Mouse (Mus musculus) heart, embryonic 13.5 days (tissue): ENCODE measurements around the gene Rbfox3. TPM values are rescaled to one million over a fixed set of nuclear protein-coding genes. Genes with fewer than 3 reads are reported as not detected.

ENCODE experiments used
- ATAC-seq: fragments of 200-750 bp; cut with Nextera tagmentation; 2 replicates; pipeline ENCODE4 v1.8.0; 2017; ENCODE audit warnings: moderate TSS enrichment; ENCODE audit not compliant: insufficient number of reproducible peaks, low FRiP score, low TSS enrichment; ENCODE audit errors: extremely low read depth
- H3K27ac ChIP-seq: fragments of 300-500 bp; sonication (generic); replicated peaks from 2 replicates; pipeline ENCODE4 v1.5.1; 2015; ENCODE audit warnings: moderate library complexity, mild to moderate bottlenecking, inconsistent platforms
- H3K27me3 ChIP-seq: fragments of 300-500 bp; sonication (generic); replicated peaks from 2 replicates; pipeline ENCODE4 v1.6.1; 2015; ENCODE audit warnings: mild to moderate bottlenecking, inconsistent platforms
- H3K36me3 ChIP-seq: fragments of 300-500 bp; sonication (generic); 2 replicates; pipeline ENCODE4 v1.6.1; 2015; ENCODE audit warnings: mild to moderate bottlenecking, inconsistent platforms
- H3K4me1 ChIP-seq: fragments of 300-500 bp; sonication (generic); 2 replicates; pipeline ENCODE4 v1.6.1; 2015; ENCODE audit warnings: inconsistent platforms
- H3K4me2 ChIP-seq: fragments of 300-500 bp; sonication (generic); 2 replicates; pipeline ENCODE4 v1.6.1; 2015; ENCODE audit warnings: inconsistent platforms, mild to moderate bottlenecking, moderate library complexity
- H3K4me3 ChIP-seq: fragments of 300-500 bp; sonication (generic); 2 replicates; pipeline ENCODE4 v1.5.1; 2015; ENCODE audit warnings: moderate library complexity, mild to moderate bottlenecking, inconsistent platforms
- H3K9ac ChIP-seq: fragments of 300-500 bp; sonication (generic); 2 replicates; pipeline ENCODE4 v1.6.1; 2015; ENCODE audit warnings: inconsistent platforms, mild to moderate bottlenecking, moderate library complexity
- H3K9me3 ChIP-seq: fragments of 300-500 bp; sonication (generic); 2 replicates; pipeline ENCODE4 v1.6.1; 2016; ENCODE audit warnings: inconsistent platforms
- WGBS: fragments of 180-500 bp; shearing (Covaris S2); methylation state at CpG from one replicate; pipeline ENCODE4 v1.1.7; 2015; ENCODE audit warnings: mixed read lengths; 5-methylcytosine and 5-hydroxymethylcytosine counted together
- polyA plus RNA-seq: library from polyadenylated mRNA; unstranded; fragments of >200 nt; fragmentation: Nextera tagmentation; extraction: Ambion mirVana; gene quantifications from 2 replicates; pipeline ENCODE4 v1.2.1, GENCODE M21; 2015

Rbfox3 gene
- polyA plus RNA-seq, 1 experiment from 2014 or later, result 0.13 TPM

GRCm38 (mm10) chr11:118563877-118564276 lies 347.5 kb downstream of the Rbfox3 start:
- H3K9me3 ChIP-seq, result no peaks in the 10 kb centered on the region
- 72% methylated on average over 5 of the region's 5 CpGs for WGBS
- no peak overlapping the region for H3K9ac ChIP-seq
- H3K4me1 ChIP-seq, result no peaks in the 10 kb centered on the region
- no peak overlapping the region for H3K4me2 ChIP-seq
- ATAC-seq, result no peak
- H3K36me3 ChIP-seq, result no peaks in the 10 kb centered on the region
- H3K27me3 ChIP-seq, result peaks cover 70% of the 10 kb centered on the region
- H3K27ac ChIP-seq, result no peak overlapping the region
- no peak overlapping the region for H3K4me3 ChIP-seq

- Histone ChIP-seq H3K4me3 (no peak overlapping the region), H3K9ac (no peak overlapping the region), H3K27me3 (peaks cover 64% of the 10 kb centered on the region), H3K4me2 (no peak overlapping the region), H3K27ac (no peak overlapping the region), H3K9me3 (no peaks in the 10 kb centered on the region), H3K4me1 (no peaks in the 10 kb centered on the region), H3K36me3 (no peaks in the 10 kb centered on the region)
- ATAC-seq, result no peak
- 73% methylated on average over 4 of the region's 4 CpGs for WGBS
These were observed 348.6 kb downstream of the Rbfox3 start for GRCm38 (mm10) chr11:118562847-118563246.

GRCm38 (mm10) chr11:118558193-118558592 lies 353.2 kb downstream of the Rbfox3 start:
- Histone ChIP-seq H3K9me3 (no peaks in the 10 kb centered on the region), H3K36me3 (no peaks in the 10 kb centered on the region), H3K9ac (no peak overlapping the region), H3K4me2 (no peak overlapping the region), H3K4me3 (no peak overlapping the region), H3K4me1 (no peaks in the 10 kb centered on the region), H3K27me3 (peaks cover 51% of the 10 kb centered on the region), H3K27ac (no peak overlapping the region)
- ATAC-seq, result no peak
- WGBS, result 60% methylated on average over 8 of the region's 8 CpGs

DNA sequence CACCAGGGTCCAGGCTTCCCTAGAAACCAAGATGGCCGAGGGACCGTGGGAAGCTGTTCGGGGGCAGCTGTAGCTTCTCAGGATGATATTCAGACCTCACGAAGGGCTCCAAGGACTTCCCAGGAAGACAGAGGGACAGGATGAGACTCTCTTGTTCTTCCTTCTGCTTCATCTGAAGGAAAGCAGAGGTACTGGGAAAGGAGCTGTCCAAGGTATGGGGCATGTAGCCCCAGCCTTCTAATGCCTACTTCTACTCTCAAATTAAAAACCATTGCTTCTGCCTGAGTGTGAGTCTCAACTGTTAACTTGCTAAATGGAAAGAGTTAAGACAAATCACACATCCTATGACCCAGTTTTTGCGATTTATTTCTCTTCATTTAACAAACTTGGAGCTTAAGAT lies 355.8 kb downstream of the Rbfox3 start:
- Histone ChIP-seq H3K27ac (no peak overlapping the region), H3K9me3 (no peaks in the 10 kb centered on the region), H3K4me2 (no peak overlapping the region), H3K4me3 (no peak overlapping the region), H3K4me1 (no peaks in the 10 kb centered on the region), H3K36me3 (no peaks in the 10 kb centered on the region), H3K9ac (no peak overlapping the region), H3K27me3 (peaks cover 67% of the 10 kb centered on the region)
- 54% methylated on average over 5 of the region's 5 CpGs for WGBS
- ATAC-seq, result no peak

DNA sequence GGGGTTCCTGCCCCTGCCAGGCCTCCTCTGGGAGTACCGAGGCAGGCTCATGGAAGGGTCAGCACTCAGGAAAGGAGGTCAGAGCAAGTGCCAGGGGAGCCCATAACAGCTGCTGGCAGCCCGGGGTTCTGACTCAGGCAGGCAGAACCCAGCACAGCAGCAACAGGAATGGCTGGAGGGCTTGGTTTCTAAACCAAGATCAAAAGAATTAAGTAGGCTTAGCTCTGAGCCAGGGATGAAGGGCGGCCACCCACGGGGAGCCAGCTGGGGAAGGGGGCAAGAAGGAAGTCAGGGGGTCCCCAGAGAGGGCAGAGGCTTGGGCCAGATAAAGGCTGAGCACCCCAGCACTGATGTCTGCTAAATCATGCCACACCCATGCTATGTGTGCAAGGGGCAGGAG lies 356.9 kb downstream of the Rbfox3 start:
- ATAC-seq, result no peak
- 9% methylated on average over 4 of the region's 4 CpGs for WGBS
- Histone ChIP-seq H3K9me3 (no peaks in the 10 kb centered on the region), H3K27ac (no peak overlapping the region), H3K9ac (no peak overlapping the region), H3K4me1 (no peaks in the 10 kb centered on the region), H3K27me3 (peaks cover 74% of the 10 kb centered on the region), H3K4me3 (no peak overlapping the region), H3K36me3 (no peaks in the 10 kb centered on the region), H3K4me2 (no peak overlapping the region)

DNA sequence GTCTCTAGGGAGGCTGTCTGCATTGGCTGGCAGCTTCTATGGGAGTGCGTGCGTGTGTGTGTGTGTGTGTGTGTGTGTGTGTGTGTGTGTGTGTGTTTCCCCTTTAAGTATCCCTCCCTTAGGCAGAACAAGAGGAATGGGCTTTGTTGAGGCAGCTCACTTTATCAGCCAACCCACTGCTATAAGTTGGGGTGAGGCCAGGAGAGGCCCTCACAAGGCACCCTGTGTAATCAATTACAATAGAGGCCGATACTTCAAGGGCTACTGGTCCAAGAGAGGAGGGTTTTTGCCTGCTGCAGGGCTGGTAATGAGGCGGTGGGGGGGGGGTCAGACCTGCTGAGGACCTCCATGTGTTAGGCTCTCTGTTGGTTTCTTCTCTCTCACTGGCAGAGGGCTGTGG lies 357.5 kb downstream of the Rbfox3 start:
- no peak overlapping the region for H3K4me2 ChIP-seq
- peaks cover 80% of the 10 kb centered on the region for H3K27me3 ChIP-seq
- H3K4me3 ChIP-seq, result no peak overlapping the region
- ATAC-seq, result no peak
- no peaks in the 10 kb centered on the region for H3K9me3 ChIP-seq
- no peak overlapping the region for H3K27ac ChIP-seq
- H3K36me3 ChIP-seq, result no peaks in the 10 kb centered on the region
- H3K4me1 ChIP-seq, result no peaks in the 10 kb centered on the region
- H3K9ac ChIP-seq, result no peak overlapping the region
- WGBS, result 56% methylated on average over 4 of the region's 4 CpGs

DNA sequence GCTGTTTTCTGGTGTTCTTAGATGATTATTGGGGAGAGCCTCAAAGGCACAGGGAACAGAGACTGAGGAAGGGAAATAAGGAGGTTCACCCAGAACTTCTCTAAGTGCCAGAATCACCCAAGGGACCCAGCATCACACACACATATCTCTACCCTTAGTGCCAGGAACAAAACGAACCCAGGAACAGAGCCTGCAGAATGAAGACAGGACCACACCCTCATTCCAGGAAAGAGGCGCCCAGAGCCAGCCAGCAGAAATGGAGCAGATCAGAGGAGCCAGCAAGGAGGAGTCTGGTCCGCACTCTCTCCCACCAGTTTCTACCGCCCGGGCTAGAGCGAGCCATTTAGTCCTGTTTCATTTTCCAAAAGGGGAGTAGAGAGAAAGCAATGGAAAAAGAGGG lies 358.4 kb downstream of the Rbfox3 start:
- no peak overlapping the region for H3K9ac ChIP-seq
- H3K27me3 ChIP-seq, result peaks cover 85% of the 10 kb centered on the region
- WGBS, result 46% methylated on average over 6 of the region's 6 CpGs
- no peak overlapping the region for H3K27ac ChIP-seq
- no peaks in the 10 kb centered on the region for H3K9me3 ChIP-seq
- no peak overlapping the region for H3K4me3 ChIP-seq
- H3K4me1 ChIP-seq, result no peaks in the 10 kb centered on the region
- H3K4me2 ChIP-seq, result no peak overlapping the region
- no peak for ATAC-seq
- no peaks in the 10 kb centered on the region for H3K36me3 ChIP-seq

DNA sequence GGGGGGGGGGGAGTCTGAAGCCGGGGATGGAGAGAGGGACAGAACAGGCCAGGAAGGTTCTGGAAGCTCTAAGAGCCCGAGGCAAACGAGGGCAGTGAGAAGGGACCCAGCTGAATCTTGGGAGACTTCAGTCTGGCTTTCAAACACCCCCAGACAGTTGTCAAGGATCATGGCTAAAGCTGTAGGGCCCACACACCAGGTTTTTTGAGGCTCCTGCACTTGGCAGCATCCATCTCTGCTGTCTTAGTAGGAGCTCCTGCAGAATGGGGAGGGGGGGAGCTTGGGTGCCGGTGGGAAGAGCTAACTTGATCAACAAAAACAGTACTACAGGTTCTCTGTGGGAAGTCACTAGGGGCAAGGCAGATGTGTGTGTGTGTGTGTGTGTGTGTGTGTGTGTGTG lies 358.9 kb downstream of the Rbfox3 start:
- Histone ChIP-seq H3K27ac (no peak overlapping the region), H3K4me2 (no peak overlapping the region), H3K27me3 (peaks cover 82% of the 10 kb centered on the region), H3K4me1 (no peaks in the 10 kb centered on the region), H3K36me3 (no peaks in the 10 kb centered on the region), H3K9me3 (no peaks in the 10 kb centered on the region), H3K4me3 (no peak overlapping the region), H3K9ac (no peak overlapping the region)
- WGBS, result 51% methylated on average over 4 of the region's 4 CpGs
- no peak for ATAC-seq

DNA sequence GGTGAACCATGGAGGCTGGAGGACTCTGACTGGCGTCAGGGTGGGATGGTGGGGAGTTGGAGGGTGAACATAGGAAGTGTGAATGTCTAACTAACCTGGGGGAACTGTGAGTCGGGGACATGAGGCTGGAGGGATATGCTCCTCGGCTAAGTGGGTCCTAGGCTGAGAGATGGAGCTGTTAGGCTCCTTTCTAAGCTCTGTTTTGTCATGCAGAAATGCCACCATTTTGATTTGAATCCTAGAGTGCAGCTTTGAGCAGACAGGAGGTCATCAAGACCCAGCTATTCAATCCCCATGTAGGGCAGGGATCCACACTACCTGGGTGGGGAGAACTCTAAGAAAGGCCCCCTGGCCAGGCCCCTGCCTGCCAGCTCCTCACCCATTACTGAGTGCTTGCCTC lies 359.7 kb downstream of the Rbfox3 start:
- Histone ChIP-seq H3K27me3 (peaks cover 82% of the 10 kb centered on the region), H3K4me1 (no peaks in the 10 kb centered on the region), H3K36me3 (no peaks in the 10 kb centered on the region), H3K4me2 (no peak overlapping the region), H3K9ac (no peak overlapping the region), H3K9me3 (no peaks in the 10 kb centered on the region), H3K4me3 (no peak overlapping the region), H3K27ac (no peak overlapping the region)
- 47% methylated on average over 3 of the region's 3 CpGs for WGBS
- no peak for ATAC-seq

GRCm38 (mm10) chr11:118550773-118551520 lies 360.4 kb downstream of the Rbfox3 start:
- 34% methylated on average over 17 of the region's 17 CpGs for WGBS
- Histone ChIP-seq H3K4me2 (no peak overlapping the region), H3K27me3 (peaks cover 85% of the 10 kb centered on the region), H3K9me3 (no peaks in the 10 kb centered on the region), H3K4me1 (no peaks in the 10 kb centered on the region), H3K36me3 (no peaks in the 10 kb centered on the region), H3K27ac (no peak overlapping the region), H3K4me3 (no peak overlapping the region), H3K9ac (no peak overlapping the region)
- ATAC-seq, result no peak

GRCm38 (mm10) chr11:118548242-118548641 lies 363.2 kb downstream of the Rbfox3 start:
- Histone ChIP-seq H3K9me3 (no peaks in the 10 kb centered on the region), H3K4me2 (no peak overlapping the region), H3K27me3 (peaks cover 77% of the 10 kb centered on the region), H3K4me3 (no peak overlapping the region), H3K4me1 (no peaks in the 10 kb centered on the region), H3K9ac (no peak overlapping the region), H3K27ac (no peak overlapping the region), H3K36me3 (no peaks in the 10 kb centered on the region)
- 79% methylated on average over 9 of the region's 9 CpGs for WGBS
- ATAC-seq, result no peak

DNA sequence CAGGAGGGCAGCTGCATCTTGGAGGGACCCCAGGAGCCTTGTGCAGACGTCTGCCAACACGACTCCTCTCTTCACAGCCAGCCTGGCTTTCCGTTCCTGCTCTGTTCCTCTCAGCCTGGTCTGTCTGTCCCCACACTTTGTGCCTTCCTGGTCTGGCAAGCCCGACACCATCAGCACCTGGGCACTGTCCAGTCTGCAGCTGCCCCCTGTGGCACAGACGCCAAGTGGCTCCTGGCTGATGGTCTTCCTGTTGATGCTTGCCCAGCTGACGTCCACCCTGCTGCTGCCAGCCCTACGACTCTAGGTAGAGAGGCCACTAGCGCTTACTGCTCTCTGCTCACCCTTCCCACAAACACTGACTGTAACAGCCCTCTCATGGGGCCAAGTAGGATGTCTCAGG lies 365.1 kb downstream of the Rbfox3 start:
- no peak overlapping the region for H3K27ac ChIP-seq
- no peak overlapping the region for H3K4me3 ChIP-seq
- H3K36me3 ChIP-seq, result no peaks in the 10 kb centered on the region
- no peak for ATAC-seq
- no peaks in the 10 kb centered on the region for H3K4me1 ChIP-seq
- H3K9me3 ChIP-seq, result no peaks in the 10 kb centered on the region
- H3K27me3 ChIP-seq, result peaks cover 73% of the 10 kb centered on the region
- WGBS, result 69% methylated on average over 8 of the region's 8 CpGs
- no peak overlapping the region for H3K9ac ChIP-seq
- H3K4me2 ChIP-seq, result no peak overlapping the region
